Mouse (Mus musculus): ENCODE data around the gene Fank1. TPM values are rescaled to one million over a fixed set of nuclear protein-coding genes. Genes with fewer than 3 reads are reported as not detected.

Gene Fank1
- polyA plus RNA-seq, 1 experiment: not detected

GRCm38 (mm10) chr7:133919306-133919705 lies 142.6 kb downstream of the Fank1 start:
- no peak overlapping the region for H3K27ac ChIP-seq (ENCODE audit: insufficient read depth, low read depth, low read length)
- no peaks in the 10 kb centered on the region; the same call in 1 of the 2 replicates for H3K4me1 ChIP-seq (ENCODE audit: control insufficient read depth, insufficient read depth, low read length)
- TF ChIP-seq CTCF (IDR thresholded peaks at IDR 0.05; ENCODE audit: insufficient read depth, low read depth, low read length): no peak
- no peak for TF ChIP-seq POLR2A (IDR thresholded peaks at IDR 0.05; ENCODE audit: insufficient read depth, low read depth, low read length)
- WGBS: 58% methylated on average over 5 of the region's 5 CpGs
- no peak overlapping the region for H3K4me3 ChIP-seq (ENCODE audit: insufficient read depth, low read depth, low read length)

- Histone ChIP-seq H3K4me1 (ENCODE audit: control insufficient read depth, insufficient read depth, low read length) (no peaks in the 10 kb centered on the region; the same call in 1 of the 2 replicates), H3K27ac (ENCODE audit: insufficient read depth, low read depth, low read length) (no peak overlapping the region), H3K4me3 (ENCODE audit: insufficient read depth, low read depth, low read length) (no peak overlapping the region)
- WGBS: 78% methylated on average over 5 of the region's 5 CpGs
- no peak for TF ChIP-seq POLR2A (IDR thresholded peaks at IDR 0.05; ENCODE audit: insufficient read depth, low read depth, low read length)
- TF ChIP-seq CTCF (IDR thresholded peaks at IDR 0.05; ENCODE audit: insufficient read depth, low read depth, low read length): no peak
These were observed 143.3 kb downstream of the Fank1 start for GRCm38 (mm10) chr7:133919918-133920317.

GRCm38 (mm10) chr7:133920724-133921123 lies 144.1 kb downstream of the Fank1 start:
- Histone ChIP-seq H3K27ac (ENCODE audit: insufficient read depth, low read depth, low read length) (no peak overlapping the region), H3K4me3 (ENCODE audit: insufficient read depth, low read depth, low read length) (no peak overlapping the region), H3K4me1 (ENCODE audit: control insufficient read depth, insufficient read depth, low read length) (no peaks in the 10 kb centered on the region; the same call in 1 of the 2 replicates)
- TF ChIP-seq CTCF (IDR thresholded peaks at IDR 0.05; ENCODE audit: insufficient read depth, low read depth, low read length) (no peak), POLR2A (IDR thresholded peaks at IDR 0.05; ENCODE audit: insufficient read depth, low read depth, low read length) (no peak)
- 93% methylated on average over 7 of the region's 7 CpGs for WGBS

- Histone ChIP-seq H3K4me1 (ENCODE audit: control insufficient read depth, insufficient read depth, low read length) (no peaks in the 10 kb centered on the region; the same call in 1 of the 2 replicates), H3K27ac (ENCODE audit: insufficient read depth, low read depth, low read length) (no peak overlapping the region), H3K4me3 (ENCODE audit: insufficient read depth, low read depth, low read length) (no peak overlapping the region)
- WGBS: 96% methylated on average over 4 of the region's 4 CpGs
- no peak for TF ChIP-seq POLR2A (IDR thresholded peaks at IDR 0.05; ENCODE audit: insufficient read depth, low read depth, low read length)
- TF ChIP-seq CTCF (IDR thresholded peaks at IDR 0.05; ENCODE audit: insufficient read depth, low read depth, low read length): no peak
These were observed 144.6 kb downstream of the Fank1 start for GRCm38 (mm10) chr7:133921291-133921690.

GRCm38 (mm10) chr7:133923994-133924393 lies 147.3 kb downstream of the Fank1 start:
- 70% methylated on average over 6 of the region's 6 CpGs for WGBS
- Histone ChIP-seq H3K4me3 (ENCODE audit: insufficient read depth, low read depth, low read length) (no peak overlapping the region), H3K4me1 (ENCODE audit: control insufficient read depth, insufficient read depth, low read length) (no peaks in the 10 kb centered on the region; the same call in 1 of the 2 replicates), H3K27ac (ENCODE audit: insufficient read depth, low read depth, low read length) (no peak overlapping the region)
- TF ChIP-seq CTCF (IDR thresholded peaks at IDR 0.05; ENCODE audit: insufficient read depth, low read depth, low read length): no peak
- TF ChIP-seq POLR2A (IDR thresholded peaks at IDR 0.05; ENCODE audit: insufficient read depth, low read depth, low read length): no peak

GRCm38 (mm10) chr7:133925771-133926170 lies 149.1 kb downstream of the Fank1 start:
- Histone ChIP-seq H3K4me3 (ENCODE audit: insufficient read depth, low read depth, low read length) (no peak overlapping the region), H3K4me1 (ENCODE audit: control insufficient read depth, insufficient read depth, low read length) (no peaks in the 10 kb centered on the region), H3K27ac (ENCODE audit: insufficient read depth, low read depth, low read length) (no peak overlapping the region)
- no peak for TF ChIP-seq POLR2A (IDR thresholded peaks at IDR 0.05; ENCODE audit: insufficient read depth, low read depth, low read length)
- TF ChIP-seq CTCF (IDR thresholded peaks at IDR 0.05; ENCODE audit: insufficient read depth, low read depth, low read length): no peak
- WGBS: 85% methylated on average over 2 of the region's 2 CpGs

- TF ChIP-seq CTCF (IDR thresholded peaks at IDR 0.05; ENCODE audit: insufficient read depth, low read depth, low read length) (no peak), POLR2A (IDR thresholded peaks at IDR 0.05; ENCODE audit: insufficient read depth, low read depth, low read length) (no peak)
- WGBS: 92% methylated on average over 3 of the region's 3 CpGs
- H3K27ac ChIP-seq (ENCODE audit: insufficient read depth, low read depth, low read length): no peak overlapping the region
- H3K4me3 ChIP-seq (ENCODE audit: insufficient read depth, low read depth, low read length): no peak overlapping the region
- no peaks in the 10 kb centered on the region for H3K4me1 ChIP-seq (ENCODE audit: control insufficient read depth, insufficient read depth, low read length)
These were observed 152.3 kb downstream of the Fank1 start for GRCm38 (mm10) chr7:133928981-133929380.

Other genes with a start within 250 kb of the Fank1 start
- gene Tex36, start 174.7 kb upstream of the Fank1 start, polyA plus RNA-seq (2012; ENCODE audit: insufficient read depth, insufficient read length, low replicate concordance, missing spikeins): not detected in 2 replicates
- gene Edrf1, start 139.3 kb upstream of the Fank1 start, polyA plus RNA-seq (2012; ENCODE audit: insufficient read depth, insufficient read length, low replicate concordance, missing spikeins): not detected in 2 replicates
- not detected in 2 replicates for gene Mmp21, start 96.8 kb upstream of the Fank1 start, polyA plus RNA-seq (2012; ENCODE audit: insufficient read depth, insufficient read length, low replicate concordance, missing spikeins)
- not detected in 2 replicates for gene Bccip, start 67.5 kb upstream of the Fank1 start, polyA plus RNA-seq (2012; ENCODE audit: insufficient read depth, insufficient read length, low replicate concordance, missing spikeins)
- gene Uros, start 66.8 kb upstream of the Fank1 start, polyA plus RNA-seq (2012; ENCODE audit: insufficient read depth, insufficient read length, low replicate concordance, missing spikeins): not detected in 2 replicates
- not detected in 2 replicates for gene Dhx32, start 5.9 kb downstream of the Fank1 start, polyA plus RNA-seq (2012; ENCODE audit: insufficient read depth, insufficient read length, low replicate concordance, missing spikeins)

Measured in olfactory bulb, adult 2 months (tissue).